Mouse (Mus musculus) G1E (cell line): ENCODE measurements around the gene Il31. TPM values are rescaled to one million over a fixed set of nuclear protein-coding genes. Genes with fewer than 3 reads are reported as not detected.
A peak's percentile ranks its signal among the peaks of the same experiment; 100 is the strongest.

ENCODE experiments used
- ATAC-seq: 2 replicates; pipeline ENCODE4 v1.8.0; 2016; ENCODE audit warnings: mild to moderate bottlenecking; ENCODE audit not compliant: insufficient number of reproducible peaks, poor library complexity, low FRiP score, severe bottlenecking; ENCODE audit errors: extremely low read depth
- DNase-seq: peaks from one replicate; pipeline ENCODE4 v3.0.0; 2012; ENCODE audit warnings: low spot score
- H3K27me3 ChIP-seq: 2 replicates; pipeline ENCODE4 v1.6.1; 2012; ENCODE audit warnings: mild to moderate bottlenecking, low read length, inconsistent platforms; ENCODE audit not compliant: insufficient read depth
- H3K36me3 ChIP-seq: replicated peaks from 2 replicates; pipeline ENCODE3; 2012; ENCODE audit warnings: mild to moderate bottlenecking, inconsistent platforms
- H3K4me1 ChIP-seq: 2 replicates; pipeline ENCODE4 v1.6.1; 2012; ENCODE audit warnings: low read depth, low read length, inconsistent platforms, mixed read lengths; ENCODE audit not compliant: insufficient read depth
- H3K4me3 ChIP-seq: 2 replicates; pipeline ENCODE4 v1.5.1; 2012; ENCODE audit warnings: low read depth, mild to moderate bottlenecking, inconsistent platforms, low read length, moderate library complexity, mixed read lengths
- H3K9me3 ChIP-seq: replicated peaks from 2 replicates; pipeline ENCODE4 v1.6.1; 2012; ENCODE audit warnings: inconsistent platforms
- CTCF ChIP-seq: IDR thresholded peaks from 2 replicates; pipeline ENCODE4 v1.5.1; 2012; ENCODE audit warnings: low read depth, low read length, inconsistent platforms, mixed read lengths
- GATA1 ChIP-seq: IDR thresholded peaks from 2 replicates; pipeline ENCODE4 v1.6.1; 2012; ENCODE audit warnings: borderline replicate concordance, low read length, inconsistent platforms, mixed read lengths
- GATA2 ChIP-seq: IDR thresholded peaks from 2 replicates; pipeline ENCODE4 v1.6.1; 2012; ENCODE audit warnings: low read depth, low read length, inconsistent platforms, borderline replicate concordance
- POLR2AphosphoS5 ChIP-seq: IDR thresholded peaks from 2 replicates; pipeline ENCODE4 v1.6.1; 2012; ENCODE audit warnings: low read depth, low read length, inconsistent platforms; ENCODE audit not compliant: insufficient replicate concordance
- TAL1 ChIP-seq: conservative IDR thresholded peaks from 2 replicates; pipeline ENCODE4 v1.6.1; 2012; ENCODE audit warnings: low read depth, low read length, inconsistent platforms, mixed read lengths
- polyA plus RNA-seq: library from polyadenylated mRNA; stranded (reverse); fragments of >175 nt; gene quantifications from 2 replicates; pipeline ENCODE4 v1.2.3, GENCODE M21; 2012
- total RNA-seq, 2 experiments: library from RNA; stranded (forward) in 1 of 2; stranded (reverse) in 1 of 2; fragments of 200-1000 nt in 1 of 2; fragments of >200 nt in 1 of 2; fragmentation: Nextera tagmentation in 1 of 2; gene quantifications; 2 replicates each; pipeline ENCODE4 v1.2.3; 2014 to 2017

Gene Il31
- total and polyA plus RNA-seq, 3 experiments = not detected

GRCm38 (mm10) chr5:123510160-123510559, 20.9 kb upstream of the Il31 start, which contains the start of gene B3gnt4:
Gene B3gnt4 (plus strand): TSS chr5:123510460.
- Histone ChIP-seq H3K4me3 (no peak within 1 kb of the TSS), H3K4me1 (peaks cover 15% of the 10 kb centered on the region), H3K36me3 (peaks cover 40% of the 10 kb centered on the region), H3K27me3 (peaks cover 22% of the 10 kb centered on the region), H3K9me3 (no peaks in the 10 kb centered on the region)
- TF ChIP-seq POLR2AphosphoS5 (no peak), TAL1 (no peak), GATA1 (no peak), CTCF (no peak), GATA2 (no peak)
- ATAC-seq (no peak), DNase-seq (no peak)

DNA sequence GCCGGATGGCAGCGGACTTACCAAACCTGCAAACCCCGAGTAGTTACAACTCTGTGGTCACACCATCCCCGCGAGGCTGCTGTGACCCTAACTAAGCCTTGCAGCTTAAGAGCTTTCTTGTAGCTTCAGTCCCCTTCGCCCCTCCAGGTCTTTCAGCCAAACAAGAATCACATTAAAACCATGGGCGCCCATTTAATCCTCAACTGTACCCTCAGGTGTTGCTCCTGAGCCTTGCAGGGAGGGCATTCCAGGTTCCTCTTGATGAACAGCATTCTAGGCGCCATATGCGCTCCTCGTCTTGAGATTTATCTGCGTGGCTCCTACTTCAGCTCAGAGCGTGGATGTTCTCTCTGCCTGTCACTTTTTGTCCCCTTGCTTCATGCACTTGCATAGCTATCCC, 19.6 kb upstream of the Il31 start:
- H3K27me3 ChIP-seq = peaks cover 25% of the 10 kb centered on the region
- ATAC-seq = no peak
- peaks cover 29% of the 10 kb centered on the region for H3K36me3 ChIP-seq
- no peak for DNase-seq
- peaks cover 15% of the 10 kb centered on the region for H3K4me1 ChIP-seq
- H3K4me3 ChIP-seq = no peak overlapping the region
- TF ChIP-seq GATA2 = no peak
- no peak for TF ChIP-seq CTCF
- TF ChIP-seq TAL1 = no peak
- no peak for TF ChIP-seq POLR2AphosphoS5
- no peak for TF ChIP-seq GATA1
- no peaks in the 10 kb centered on the region for H3K9me3 ChIP-seq

GRCm38 (mm10) chr5:123507936-123508723, 18.8 kb upstream of the Il31 start:
- TF ChIP-seq TAL1 (no peak), POLR2AphosphoS5 (no peak), GATA1 (no peak), CTCF (no peak), GATA2 (no peak)
- peaks cover 26% of the 10 kb centered on the region for H3K36me3 ChIP-seq
- no peaks in the 10 kb centered on the region for H3K9me3 ChIP-seq
- peaks cover 15% of the 10 kb centered on the region for H3K4me1 ChIP-seq
- ATAC-seq = peak; percentile 28
- DNase-seq = peak; percentile 36
- peak overlapping the region; percentile 63; the same call in 1 of the 2 replicates for H3K4me3 ChIP-seq
- H3K27me3 ChIP-seq = peaks cover 31% of the 10 kb centered on the region

DNA sequence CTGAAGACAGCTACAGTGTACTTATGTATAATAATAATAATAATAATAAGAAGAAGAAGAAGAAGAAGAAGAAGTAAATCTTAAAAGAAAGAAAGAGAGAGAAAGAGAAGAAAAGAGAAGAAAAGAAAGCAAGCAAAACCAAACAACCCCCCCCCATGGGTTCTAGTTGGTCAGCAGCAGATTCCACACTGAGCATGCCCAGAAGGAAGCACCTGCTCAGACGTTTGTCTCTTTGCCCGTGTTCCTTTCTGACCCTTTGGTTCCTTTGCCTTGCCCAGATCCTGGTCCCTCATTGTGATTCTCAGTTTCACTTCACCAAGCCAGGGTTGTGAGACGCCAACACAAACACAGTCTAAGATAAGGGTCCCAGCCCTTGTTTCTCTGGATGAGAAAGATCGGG, 12.7 kb upstream of the Il31 start:
- Histone ChIP-seq H3K9me3 (no peaks in the 10 kb centered on the region), H3K4me3 (no peak overlapping the region), H3K36me3 (no peaks in the 10 kb centered on the region), H3K27me3 (peaks cover 45% of the 10 kb centered on the region), H3K4me1 (peaks cover 5% of the 10 kb centered on the region)
- DNase-seq (no peak), ATAC-seq (no peak)
- TF ChIP-seq GATA2 = no peak
- TF ChIP-seq CTCF = no peak
- TF ChIP-seq GATA1 = no peak
- no peak for TF ChIP-seq TAL1
- TF ChIP-seq POLR2AphosphoS5 = no peak

DNA sequence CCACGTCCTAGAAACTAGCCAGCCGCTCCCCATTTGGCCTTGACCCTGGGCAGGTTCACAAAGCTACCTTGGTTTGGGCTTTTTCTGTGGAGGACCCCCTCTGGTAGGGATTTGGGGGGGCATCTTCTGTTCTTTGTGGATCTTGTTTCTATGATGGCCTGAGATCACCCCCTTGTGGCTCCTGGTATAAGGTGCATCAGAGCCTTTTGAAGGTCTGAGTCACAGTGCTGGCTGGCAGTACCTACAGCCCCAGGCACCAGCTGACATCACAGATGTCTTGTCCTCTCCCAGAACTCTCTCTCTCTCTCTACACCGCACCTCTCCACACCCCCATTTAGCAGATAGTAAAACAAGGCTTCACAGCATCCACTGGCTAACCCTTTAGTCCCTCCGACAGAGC, 10.4 kb upstream of the Il31 start:
- H3K4me1 ChIP-seq = peaks cover 11% of the 10 kb centered on the region
- H3K27me3 ChIP-seq = peaks cover 49% of the 10 kb centered on the region
- TF ChIP-seq TAL1 (no peak), POLR2AphosphoS5 (no peak), CTCF (no peak), GATA2 (no peak), GATA1 (no peak)
- DNase-seq = no peak
- H3K4me3 ChIP-seq = no peak overlapping the region
- no peaks in the 10 kb centered on the region for H3K36me3 ChIP-seq
- no peaks in the 10 kb centered on the region for H3K9me3 ChIP-seq
- ATAC-seq = no peak

DNA sequence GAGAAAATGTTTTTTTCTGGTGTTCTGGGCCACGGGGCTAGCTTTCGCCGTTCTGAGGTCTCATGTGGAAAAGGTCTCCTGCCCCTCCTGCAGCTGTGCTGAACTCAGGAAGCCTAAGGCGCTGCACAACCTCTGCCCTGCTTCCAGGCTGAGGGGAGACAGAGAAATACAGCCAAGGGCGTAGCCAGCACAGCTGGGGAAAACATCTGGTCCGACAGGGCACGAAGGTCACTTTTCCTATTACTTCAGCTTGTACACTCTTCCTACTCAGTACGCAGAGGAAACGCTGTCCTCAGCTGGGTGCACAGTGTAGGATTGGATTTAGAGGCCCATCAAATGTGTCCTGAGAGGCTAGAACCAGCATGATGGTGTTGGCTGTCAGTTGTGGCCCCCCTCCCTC, 646 bp upstream of the Il31 start:
- no peak overlapping the region for H3K4me3 ChIP-seq
- TF ChIP-seq CTCF = no peak
- no peak for TF ChIP-seq GATA1
- no peak for TF ChIP-seq GATA2
- TF ChIP-seq TAL1 = no peak
- no peak for TF ChIP-seq POLR2AphosphoS5
- DNase-seq = no peak
- peaks cover 36% of the 10 kb centered on the region for H3K27me3 ChIP-seq
- H3K9me3 ChIP-seq = no peaks in the 10 kb centered on the region
- ATAC-seq = no peak
- no peaks in the 10 kb centered on the region for H3K36me3 ChIP-seq
- no peaks in the 10 kb centered on the region for H3K4me1 ChIP-seq
